Mouse (Mus musculus) megakaryocyte progenitor cell, adult 5-6 weeks (primary cell): ENCODE results near the gene Olfr295. TPM values are rescaled to one million over a fixed set of nuclear protein-coding genes. Genes with fewer than 3 reads are reported as not detected.

Source experiments
- ATAC-seq: replicated peaks from 2 replicates; pipeline ENCODE4 v1.8.0; 2016; ENCODE audit warnings: mild to moderate bottlenecking, moderate TSS enrichment, inconsistent platforms; ENCODE audit not compliant: poor library complexity
- total RNA-seq, 2 experiments: library from RNA; stranded (forward) in 1 of 2; stranded (reverse) in 1 of 2; fragments of 157-497, 149-512 nt in 1 of 2; fragments of 200-1000 nt in 1 of 2; gene quantifications; 2 replicates each; pipeline versions ENCODE4 v1.2.3 to v1.2.4; 2015 to 2017

Gene Olfr295
- total RNA-seq (2015): not detected in 2 replicates
- total RNA-seq (2017): not detected in 2 replicates

GRCm38 (mm10) chr7:86583562-86583961 lies at the start of gene Olfr295:
Olfr295 (plus strand) TSS chr7:86583862.
- no peak for ATAC-seq

DNA sequence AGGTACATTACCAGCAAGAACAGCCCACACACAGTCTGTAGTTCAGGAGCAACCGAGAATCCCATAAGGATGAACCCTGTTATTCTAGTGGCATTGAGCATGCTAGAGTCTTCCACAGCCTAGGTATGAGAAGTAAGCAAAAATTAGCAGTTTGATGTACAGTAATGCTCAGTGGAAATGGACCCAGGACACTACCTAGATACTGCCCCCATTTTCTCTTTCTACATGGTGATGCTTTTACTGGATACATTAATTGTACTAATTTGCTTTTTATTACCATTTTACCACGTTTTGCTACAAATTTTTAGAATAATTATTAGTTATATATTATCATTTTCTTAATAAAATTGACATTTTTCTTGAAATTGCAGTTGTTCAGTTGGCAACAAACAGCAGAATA lies 32.9 kb downstream of the Olfr295 start, which contains the start of gene Olfr294:
Gene Olfr294 (minus strand): TSS at position 101 of the 400 bp plus-strand sequence.
- no peak for ATAC-seq

Other genes with a start within 250 kb of the Olfr295 start
- gene Olfr307, start 246.3 kb upstream of the Olfr295 start, total RNA-seq (2015): not detected in 2 replicates
- gene Olfr307, start 246.3 kb upstream of the Olfr295 start, total RNA-seq (2017): not detected in 2 replicates
- gene Olfr305, start 216.9 kb upstream of the Olfr295 start, total RNA-seq (2015): not detected in 2 replicates
- gene Olfr305, start 216.9 kb upstream of the Olfr295 start, total RNA-seq (2017): not detected in 2 replicates
- not detected in 2 replicates for gene Olfr304, start 197.2 kb upstream of the Olfr295 start, total RNA-seq (2015)
- gene Olfr304, start 197.2 kb upstream of the Olfr295 start, total RNA-seq (2017): not detected in 2 replicates
- gene Olfr303, start 186.1 kb upstream of the Olfr295 start, total RNA-seq (2015): not detected in 2 replicates
- gene Olfr303, start 186.1 kb upstream of the Olfr295 start, total RNA-seq (2017): not detected in 2 replicates
- gene Olfr301, start 180.0 kb upstream of the Olfr295 start, total RNA-seq (2015): not detected in 2 replicates
- not detected in 2 replicates for gene Olfr301, start 180.0 kb upstream of the Olfr295 start, total RNA-seq (2017)
- not detected in 2 replicates for gene Olfr299, start 123.9 kb upstream of the Olfr295 start, total RNA-seq (2015)
- not detected in 2 replicates for gene Olfr299, start 123.9 kb upstream of the Olfr295 start, total RNA-seq (2017)
- not detected in 2 replicates for gene Olfr298, start 91.4 kb upstream of the Olfr295 start, total RNA-seq (2015)
- not detected in 2 replicates for gene Olfr298, start 91.4 kb upstream of the Olfr295 start, total RNA-seq (2017)
- gene Olfr297, start 63.9 kb upstream of the Olfr295 start, total RNA-seq (2015): not detected in 2 replicates
- not detected in 2 replicates for gene Olfr297, start 63.9 kb upstream of the Olfr295 start, total RNA-seq (2017)
- not detected in 2 replicates for gene Olfr294, start 32.8 kb downstream of the Olfr295 start, total RNA-seq (2015)
- not detected in 2 replicates for gene Olfr294, start 32.8 kb downstream of the Olfr295 start, total RNA-seq (2017)
- not detected in 2 replicates for gene Olfr293, start 65.2 kb downstream of the Olfr295 start, total RNA-seq (2015)
- gene Olfr293, start 65.2 kb downstream of the Olfr295 start, total RNA-seq (2017): not detected in 2 replicates
- gene Olfr292, start 104.5 kb downstream of the Olfr295 start, total RNA-seq (2015): not detected in 2 replicates
- not detected in 2 replicates for gene Olfr292, start 104.5 kb downstream of the Olfr295 start, total RNA-seq (2017)
- not detected in 2 replicates for gene Folh1, start 192.1 kb downstream of the Olfr295 start, total RNA-seq (2015)
- gene Folh1, start 192.1 kb downstream of the Olfr295 start, total RNA-seq (2017): not detected in 2 replicates
- gene Vmn2r77, start 211.2 kb downstream of the Olfr295 start, total RNA-seq (2015): not detected in 2 replicates
- gene Vmn2r77, start 211.2 kb downstream of the Olfr295 start, total RNA-seq (2017): not detected in 2 replicates